Mouse (Mus musculus) layer of hippocampus, adult 8-10 months (tissue): ENCODE results near the gene Ahnak. TPM values are rescaled to one million over a fixed set of nuclear protein-coding genes. Genes with fewer than 3 reads are reported as not detected.
"Not testable (repeated sequence)": the region's sequence is repeated elsewhere in the genome, so short reads cannot be mapped to it uniquely, and the experiment has no call there.

Source experiments
- DNase-seq, 2 experiments: peaks; one replicate each; pipeline ENCODE4 v3.0.0; 2022; ENCODE audit warnings: low spot score in 2 of 2
- total RNA-seq, 4 experiments: library from RNA; stranded (reverse); gene quantifications; 2 replicates each; pipeline ENCODE4 v1.2.4; 2022

Ahnak gene
- total RNA-seq, 4 experiments from 2014 or later = 27.0 to 32.2 (median 29.0) TPM

- DNase-seq = no peak
Measured at GRCm38 (mm10) chr19:9063831-9064230, 74.7 kb downstream of the Ahnak start.

GRCm38 (mm10) chr19:9065621-9066561, 76.8 kb downstream of the Ahnak start:
- DNase-seq = peak; percentile 15 to 33

- DNase-seq = no peak
Measured at GRCm38 (mm10) chr19:9067292-9067691, 78.2 kb downstream of the Ahnak start.

- DNase-seq = peak in 1 of 2 experiments; percentile 43
Measured at GRCm38 (mm10) chr19:9069687-9070307, 80.7 kb downstream of the Ahnak start.

- DNase-seq = no peak
Measured at GRCm38 (mm10) chr19:9070316-9070715, 81.2 kb downstream of the Ahnak start.

- DNase-seq = peak; percentile 28 to 48
Measured at GRCm38 (mm10) chr19:9071456-9072156, 82.5 kb downstream of the Ahnak start.

GRCm38 (mm10) chr19:9072157-9072530, 83.1 kb downstream of the Ahnak start:
- DNase-seq = no peak

GRCm38 (mm10) chr19:9073776-9074411, 84.8 kb downstream of the Ahnak start:
- DNase-seq = no peak

GRCm38 (mm10) chr19:9074424-9074823, 85.3 kb downstream of the Ahnak start:
- DNase-seq = no peak

- DNase-seq = no peak
Measured at GRCm38 (mm10) chr19:9075558-9075957, 86.5 kb downstream of the Ahnak start.

GRCm38 (mm10) chr19:9076035-9076434, 87.0 kb downstream of the Ahnak start:
- no peak for DNase-seq

- DNase-seq = no peak
Measured at GRCm38 (mm10) chr19:9076982-9077660, 88.0 kb downstream of the Ahnak start.

- DNase-seq = no peak
Measured at GRCm38 (mm10) chr19:9079916-9080315, 90.8 kb downstream of the Ahnak start.

- no peak for DNase-seq
Measured at GRCm38 (mm10) chr19:9081311-9082190, 92.5 kb downstream of the Ahnak start.

GRCm38 (mm10) chr19:9082191-9083009, 93.3 kb downstream of the Ahnak start:
- DNase-seq = peak; percentile 20 to 78

- no peak for DNase-seq
Measured at GRCm38 (mm10) chr19:9083010-9083355, 93.9 kb downstream of the Ahnak start.

- not testable (repeated sequence) for DNase-seq
Measured at GRCm38 (mm10) chr19:9083892-9084291, 94.8 kb downstream of the Ahnak start.

GRCm38 (mm10) chr19:9087821-9088220, 98.7 kb downstream of the Ahnak start, which contains the start of gene Scgb1a1:
TSS of gene Scgb1a1 (minus strand) at chr19:9087958.
- no peak for DNase-seq

- DNase-seq = no peak
Measured at GRCm38 (mm10) chr19:9090191-9090590, 101.1 kb downstream of the Ahnak start.
